In the genomic region with DNA sequence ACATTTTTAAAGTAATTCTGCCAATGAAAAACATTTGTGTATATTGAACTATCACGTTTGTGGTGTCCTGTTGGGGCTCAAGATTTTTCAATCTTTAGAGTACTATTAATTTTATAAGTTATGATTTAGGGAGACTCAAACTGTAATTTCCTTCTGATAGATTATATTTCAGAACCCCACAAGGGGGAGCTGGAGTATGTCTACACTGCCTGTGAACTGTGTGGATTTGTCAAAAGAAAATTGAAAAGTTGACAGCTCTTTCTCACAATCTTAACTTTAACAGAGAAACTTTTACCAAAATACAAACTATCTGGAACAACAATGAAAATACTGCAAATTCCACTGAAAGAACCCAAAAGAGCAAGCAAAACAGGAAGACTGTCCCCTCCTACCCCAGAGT, we compare ENCODE assay signal across 11 mouse cellular contexts.
DNase-seq lines count a peak whose midpoint lies in the region; ATAC-seq and TF ChIP-seq lines count a peak whose summit lies in the region.
"Had no signal": no experiment of that assay in that cellular context is flagged by ENCODE, and none has a peak within 500 bp of the region (broad histone marks: within the 10 kb centered on the region; RNA-seq: fewer than 3 reads in every experiment).

No protein-coding gene starts in this region.

- no peak overlapping the region for H3K4me2 ChIP-seq in hindbrain, embryonic 14.5 days (replicated peaks)
- H3K4me2 ChIP-seq: limb, embryonic 15.5 days; neural tube, embryonic 13.5 days; stomach, embryonic 15.5 days had no signal

- no peak for TF ChIP-seq POLR2A in thymus, adult 2 months (IDR thresholded peaks at IDR 0.05; ENCODE audit: control insufficient read depth, extremely low read depth, insufficient read depth, low read length, poor library complexity)

- no peaks in the 10 kb centered on the region for H3K9me3 ChIP-seq in hindbrain, embryonic 14.5 days (ENCODE audit: control insufficient read depth, low read length)
- H3K9me3 ChIP-seq in hindbrain, embryonic 10.5 days, result no peaks in the 10 kb centered on the region
- H3K9me3 ChIP-seq: limb, embryonic 15.5 days; neural tube, embryonic 13.5 days; stomach, embryonic 15.5 days had no signal

- no peaks in the 10 kb centered on the region for H3K27me3 ChIP-seq in hindbrain, embryonic 14.5 days (ENCODE audit: control insufficient read depth, insufficient read depth, low read length)
- H3K27me3 ChIP-seq in hindbrain, embryonic 10.5 days (ENCODE audit: insufficient read depth, poor library complexity, severe bottlenecking), result no peaks in the 10 kb centered on the region
- H3K27me3 ChIP-seq in thymus, adult 2 months (ENCODE audit: control insufficient read depth, insufficient read depth, low read length), result no peaks in the 10 kb centered on the region
- H3K27me3 ChIP-seq: limb, embryonic 15.5 days; neural tube, embryonic 13.5 days; stomach, embryonic 15.5 days had no signal

- no peak for ATAC-seq in hindbrain, embryonic 14.5 days (ENCODE audit: low FRiP score)
- no peak for ATAC-seq in megakaryocyte-erythroid progenitor cell, adult 5-6 weeks (replicated peaks; ENCODE audit: low FRiP score, low TSS enrichment, poor library complexity, severe bottlenecking)

- no peaks in the 10 kb centered on the region for H3K4me1 ChIP-seq in hindbrain, embryonic 14.5 days (replicated peaks; ENCODE audit: control insufficient read depth, insufficient read depth, low read length)
- no peaks in the 10 kb centered on the region for H3K4me1 ChIP-seq in hindbrain, embryonic 10.5 days (replicated peaks)
- no peaks in the 10 kb centered on the region for H3K4me1 ChIP-seq in thymus, adult 2 months (replicated peaks; ENCODE audit: control insufficient read depth, insufficient read depth, low read length)

- H3K4me3 ChIP-seq in hindbrain, embryonic 14.5 days (replicated peaks; ENCODE audit: low read length), result no peak overlapping the region
- no peak overlapping the region for H3K4me3 ChIP-seq in hindbrain, embryonic 10.5 days
- H3K4me3 ChIP-seq in thymus, adult 2 months (ENCODE audit: control insufficient read depth, insufficient read depth, low read length), result no peak overlapping the region
- H3K4me3 ChIP-seq: limb, embryonic 15.5 days; neural tube, embryonic 13.5 days; stomach, embryonic 15.5 days had no signal

- H3K36me3 ChIP-seq in hindbrain, embryonic 14.5 days (replicated peaks; ENCODE audit: control insufficient read depth, insufficient read depth), result peaks cover 28% of the 10 kb centered on the region
- H3K36me3 ChIP-seq in hindbrain, embryonic 10.5 days, result peaks cover 54% of the 10 kb centered on the region
- peaks cover 8% of the 10 kb centered on the region; the same call in 1 of the 2 replicates for H3K36me3 ChIP-seq in thymus, adult 2 months (ENCODE audit: control insufficient read depth, insufficient read depth, low read length)
- H3K36me3 ChIP-seq: limb, embryonic 15.5 days; stomach, embryonic 15.5 days had no signal

- 77% methylated on average over 1 of the region's 1 CpGs for WGBS in hindbrain, embryonic 14.5 days
- WGBS in hindbrain, embryonic 10.5 days, result 71% methylated on average over 1 of the region's 1 CpGs
- WGBS in thymus, adult 2 months, result 80% methylated on average over 1 of the region's 1 CpGs

- no peak overlapping the region for H3K27ac ChIP-seq in hindbrain, embryonic 14.5 days
- no peak overlapping the region for H3K27ac ChIP-seq in hindbrain, embryonic 10.5 days
- H3K27ac ChIP-seq in thymus, adult 2 months (ENCODE audit: control insufficient read depth, insufficient read depth, low read length), result no peak overlapping the region
- H3K27ac ChIP-seq: limb, embryonic 15.5 days; neural tube, embryonic 13.5 days; stomach, embryonic 15.5 days had no signal

- H3K9ac ChIP-seq in hindbrain, embryonic 14.5 days, result no peak overlapping the region
- H3K9ac ChIP-seq: limb, embryonic 15.5 days; neural tube, embryonic 13.5 days; stomach, embryonic 15.5 days had no signal

- peak; percentile 58 for DNase-seq in hindbrain, embryonic 14.5 days (ENCODE audit: low spot score)
- no peak for DNase-seq in hindbrain, embryonic 10.5 days (ENCODE audit: low spot score)
- peak; percentile 18 for DNase-seq in thymus, postnatal 14 days
- no peak for DNase-seq in thymus, adult 2 months
- peak; percentile 11 for DNase-seq in c-Kit-positive CD71-positive TER-119-positive erythroid progenitor cells, embryonic 14.5 days (ENCODE audit: low spot score)
- DNase-seq in right cerebral cortex, adult 2 months (ENCODE audit: low spot score in 2 of 2), result no peak
- DNase-seq: adrenal gland, postnatal 25 days had no signal

- no peak for TF ChIP-seq CTCF in thymus, adult 2 months (IDR thresholded peaks at IDR 0.05; ENCODE audit: borderline replicate concordance, control insufficient read depth, extremely low read depth, insufficient read depth, low read length, poor library complexity)

Comparison
In these comparisons a context has a peak if more than half of its experiments do, and no peak if none do; other contexts are left out.
1. DNase-seq: peak in hindbrain, embryonic 14.5 days (single experiment), thymus, postnatal 14 days (single experiment) and c-Kit-positive CD71-positive TER-119-positive erythroid progenitor cells, embryonic 14.5 days (single experiment); none in hindbrain, embryonic 10.5 days (single experiment), thymus, adult 2 months (single experiment) and right cerebral cortex, adult 2 months (0 of 2).